Mouse (Mus musculus) C2C12 (cell line): ENCODE results near the gene Ltbp1.

Experiments used
- CEBPB ChIP-seq: IDR thresholded peaks from one replicate; pipeline ENCODE4 v1.6.1; 2011; ENCODE audit warnings: low read depth, mild to moderate bottlenecking, control low read depth, moderate library complexity
- CTCF ChIP-seq: IDR thresholded peaks from one replicate; pipeline ENCODE4 v1.5.1; 2011; ENCODE audit not compliant: control insufficient read depth, insufficient read depth, insufficient read length
- MAX ChIP-seq: IDR thresholded peaks from one replicate; pipeline ENCODE4 v1.6.1; 2011; ENCODE audit warnings: mild to moderate bottlenecking, control low read depth
- USF1 ChIP-seq: IDR thresholded peaks from one replicate; pipeline ENCODE4 v1.6.1; 2011; ENCODE audit warnings: low read depth, mild to moderate bottlenecking, control low read depth, moderate library complexity

DNA sequence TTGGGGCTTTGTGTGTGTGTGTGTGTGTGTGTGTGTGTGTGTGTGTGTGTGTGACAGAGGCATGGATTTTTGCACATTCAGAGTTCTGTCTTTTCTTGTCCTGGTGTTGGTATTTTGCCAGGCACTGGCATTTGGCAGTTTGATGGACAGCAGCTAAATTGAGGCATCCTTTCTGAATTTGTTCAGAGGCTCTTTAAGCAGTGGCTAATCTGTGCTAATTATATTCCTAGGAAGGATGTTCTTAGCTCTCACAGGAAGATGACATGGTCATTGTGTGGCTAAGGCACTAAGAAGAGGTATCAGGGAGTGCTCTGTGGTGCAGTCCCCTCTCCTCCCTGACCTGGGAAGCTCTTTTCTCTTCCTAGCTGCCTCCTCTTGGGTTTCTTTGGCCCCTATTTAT, 77.1 kb downstream of the Ltbp1 start:
- TF ChIP-seq USF1 (no peak), MAX (no peak), CEBPB (no peak), CTCF (no peak)
